Mouse (Mus musculus) cerebellum, adult 8-10 months (tissue): ENCODE measurements at regions not wholly inside any gene's neighbourhood (a gene's known extent, or its start where the extent isn't known, plus 50 kb on each side); places are given as distances from the start of the nearest gene placed in this dataset.
A peak's percentile ranks its signal among the peaks of the same experiment; 100 is the strongest.

Source experiments
- DNase-seq: peaks from one replicate; pipeline ENCODE4 v3.0.0; 2022

DNA sequence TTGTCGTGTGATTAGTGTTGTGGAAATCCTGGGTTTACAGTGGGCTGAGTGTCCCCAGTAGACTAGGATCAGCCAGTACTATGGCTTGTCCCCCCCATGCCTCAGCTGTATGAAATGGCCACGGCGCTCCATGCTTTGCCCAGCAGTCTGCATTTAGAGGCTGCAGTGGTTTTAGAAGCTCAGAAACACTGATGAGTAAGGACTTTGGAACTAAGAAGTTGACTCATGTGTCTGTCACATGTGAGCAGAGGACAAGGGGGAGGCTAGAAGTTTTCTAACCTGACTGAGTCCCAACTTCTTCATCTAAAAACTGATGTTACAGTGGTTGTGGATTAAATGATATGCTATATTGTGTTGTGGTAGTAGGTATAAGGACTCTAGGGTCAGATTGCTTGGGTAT is 371.5 kb downstream of the Bckdhb start:
- no peak for DNase-seq

DNA sequence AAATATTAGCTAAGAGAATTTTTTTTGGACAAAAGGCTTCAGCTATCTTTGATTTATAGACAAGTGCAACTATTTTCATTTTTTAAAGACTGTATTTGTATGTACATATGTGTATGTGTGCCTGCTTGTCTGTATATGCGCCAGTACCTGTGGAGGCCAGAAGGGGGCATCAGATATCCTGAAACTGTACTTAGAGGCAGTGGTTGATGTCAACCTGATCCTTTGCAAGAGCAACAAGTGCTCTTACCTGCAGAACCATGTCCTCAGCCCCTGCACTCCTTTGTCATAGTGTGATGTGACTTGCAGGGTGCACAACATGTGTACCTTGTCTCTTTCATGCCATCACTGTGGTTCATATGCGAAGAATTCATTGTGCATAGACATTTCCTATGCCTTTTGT is 379.5 kb downstream of the Bckdhb start:
- DNase-seq, result no peak

DNA sequence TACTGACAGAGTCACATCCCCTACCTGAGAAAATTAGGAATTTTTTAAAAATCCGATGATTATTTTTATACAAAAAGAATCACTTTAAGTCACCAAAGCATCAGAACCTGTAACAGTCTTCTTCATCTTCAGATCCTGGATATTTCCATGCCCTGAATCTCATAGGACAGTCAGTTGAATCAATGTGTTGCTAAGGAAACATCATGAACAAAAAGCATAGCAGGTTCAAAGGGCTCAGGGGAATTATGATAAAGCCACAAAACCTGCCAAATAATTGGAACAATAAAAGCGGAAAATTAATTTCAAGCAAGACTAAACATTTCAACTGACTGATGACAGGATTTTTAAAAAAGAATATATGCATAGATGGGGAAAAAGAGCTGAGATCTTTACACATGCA is 393.9 kb downstream of the Bckdhb start:
- DNase-seq, result no peak

GRCm38 (mm10) chr9:84319338-84319737 is 394.4 kb downstream of the Bckdhb start:
- DNase-seq, result no peak

GRCm38 (mm10) chr9:84323145-84323544 is 398.2 kb downstream of the Bckdhb start:
- no peak for DNase-seq

DNA sequence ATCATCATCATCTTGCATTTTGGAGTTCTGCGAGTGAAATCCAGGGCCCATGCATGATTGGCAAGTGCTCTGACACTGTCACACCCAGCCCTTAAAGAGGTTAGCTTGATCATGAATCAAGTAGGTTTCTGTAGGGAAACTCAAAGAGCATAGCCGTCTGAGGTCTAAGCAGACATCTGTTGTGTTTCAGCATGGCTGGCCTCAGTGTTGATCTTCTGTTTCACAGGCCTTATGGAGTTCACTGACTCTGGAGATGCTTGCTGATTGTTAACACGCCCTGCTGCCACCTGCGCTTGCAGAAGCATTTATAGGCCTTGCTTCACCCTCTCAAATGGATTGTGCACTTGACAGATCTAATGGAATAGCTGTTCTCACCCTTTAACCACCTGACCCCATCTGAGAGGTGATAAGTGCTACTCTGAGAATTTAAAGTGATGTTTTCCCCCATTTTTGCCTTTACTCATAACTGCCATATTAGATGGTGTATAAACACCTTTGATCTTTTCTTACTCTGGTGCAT is 406.2 kb downstream of the Bckdhb start:
- DNase-seq, result no peak

- DNase-seq, result peak; percentile 49
Measured at GRCm38 (mm10) chr9:84343435-84344095, 418.6 kb downstream of the Bckdhb start.

GRCm38 (mm10) chr9:84350223-84350622 is 425.3 kb downstream of the Bckdhb start:
- DNase-seq, result no peak

- no peak for DNase-seq
Measured at GRCm38 (mm10) chr9:84354409-84354808, 429.5 kb downstream of the Bckdhb start.

- DNase-seq, result no peak
Measured at GRCm38 (mm10) chr9:84356167-84356566, 431.2 kb downstream of the Bckdhb start.

DNA sequence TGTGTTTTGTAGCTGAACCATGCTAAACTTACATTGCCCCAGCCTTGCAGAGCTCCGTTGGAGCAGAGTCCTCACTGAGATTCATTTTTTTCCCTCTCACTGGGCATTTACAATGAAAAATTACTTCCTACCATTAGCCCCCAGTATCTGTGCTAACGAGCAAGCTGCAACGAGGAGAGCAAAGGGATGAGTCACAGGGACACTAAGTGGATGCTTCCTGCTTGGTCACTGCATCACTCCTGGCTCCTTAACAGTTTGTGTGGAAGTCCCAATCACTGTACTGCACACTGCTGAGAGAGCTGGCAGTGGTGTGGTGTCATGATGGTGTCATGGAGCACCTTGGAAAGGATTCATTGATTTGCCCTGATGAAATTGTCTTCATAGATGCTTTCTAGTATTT is 434.9 kb downstream of the Bckdhb start:
- no peak for DNase-seq

- DNase-seq, result no peak
Measured at GRCm38 (mm10) chr9:84360484-84360883, 435.5 kb downstream of the Bckdhb start.

DNA sequence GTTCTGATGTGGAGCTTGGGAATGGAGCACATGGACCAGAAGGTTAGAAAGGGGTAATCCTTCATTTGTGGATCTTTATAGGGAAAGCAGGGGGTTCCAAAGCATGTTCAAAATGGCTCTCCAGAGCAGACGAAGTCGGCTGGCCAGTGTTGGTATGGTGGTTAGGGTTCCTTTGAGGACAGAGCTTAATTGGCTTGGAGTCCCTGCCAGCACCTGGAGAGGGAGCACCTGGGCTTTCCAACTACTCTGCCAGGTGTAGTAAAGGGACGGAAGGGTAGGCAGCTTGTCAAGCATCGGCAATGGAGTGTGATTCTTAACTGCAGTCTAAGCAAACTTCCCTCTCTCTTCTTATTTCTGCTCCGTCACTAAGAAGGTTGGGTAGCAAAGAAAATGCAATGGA is 438.5 kb downstream of the Bckdhb start:
- DNase-seq, result peak; percentile 8

DNA sequence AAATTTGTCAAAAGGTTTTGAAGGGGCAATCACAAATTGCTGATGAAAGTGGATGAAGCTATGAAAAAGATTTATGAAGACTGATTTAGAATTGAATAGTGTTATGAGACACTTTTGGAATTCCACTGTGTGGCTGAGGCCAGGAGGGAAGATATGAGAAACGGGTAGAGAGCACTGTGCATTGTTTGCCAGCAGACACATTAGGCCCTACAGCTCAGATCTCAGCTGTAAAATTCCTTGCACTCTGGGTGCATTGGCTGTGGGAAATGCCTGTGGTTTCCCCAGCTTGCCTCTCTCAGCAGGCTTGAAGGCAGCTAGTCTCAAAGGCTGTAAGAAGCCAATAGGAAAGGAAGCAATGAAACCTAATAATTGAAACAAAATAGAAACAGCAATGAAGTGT is 444.3 kb downstream of the Bckdhb start:
- no peak for DNase-seq

- DNase-seq, result no peak
Measured at GRCm38 (mm10) chr9:84370260-84370659, 445.3 kb downstream of the Bckdhb start.

- no peak for DNase-seq
Measured at GRCm38 (mm10) chr9:84375746-84376145, 450.8 kb downstream of the Bckdhb start.

DNA sequence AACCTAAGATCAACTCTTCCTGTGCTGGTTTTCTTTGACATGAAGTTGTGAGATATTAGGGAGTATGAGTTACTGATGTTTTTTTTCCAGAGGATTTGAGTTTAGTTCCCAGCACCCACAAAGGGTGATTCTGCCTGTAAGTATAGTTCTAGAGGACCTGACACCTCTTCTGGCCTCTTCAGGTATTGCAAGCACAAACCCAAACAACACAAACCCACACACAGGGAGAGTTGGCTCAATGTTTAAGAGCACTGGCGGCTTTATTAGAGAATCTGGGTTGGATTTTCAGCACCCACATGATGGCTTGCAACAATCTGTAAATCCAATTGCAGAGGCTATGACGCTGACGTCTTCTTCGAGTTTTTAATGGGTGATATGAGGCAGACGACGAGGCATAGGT is 451.7 kb downstream of the Bckdhb start:
- DNase-seq, result no peak

DNA sequence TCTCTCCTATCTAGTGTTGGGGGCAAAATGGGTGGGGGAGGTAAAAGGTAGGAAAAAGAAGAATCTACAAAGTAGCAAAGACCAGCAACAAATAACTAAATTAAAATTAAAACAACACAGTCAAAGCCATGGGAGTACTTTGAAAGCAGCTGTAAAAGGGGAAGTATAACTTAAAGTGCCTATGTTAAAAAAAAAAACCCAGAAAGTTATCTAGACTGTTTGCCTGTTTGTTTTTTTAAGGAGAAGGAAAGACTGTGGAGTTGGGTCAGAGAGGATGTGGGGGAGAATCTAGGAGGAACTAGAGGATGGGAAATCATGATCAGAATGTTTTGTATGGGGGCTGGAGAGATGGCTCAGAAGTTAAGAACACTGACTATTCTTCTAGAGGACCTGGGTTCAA is 457.0 kb downstream of the Bckdhb start:
- DNase-seq, result no peak

DNA sequence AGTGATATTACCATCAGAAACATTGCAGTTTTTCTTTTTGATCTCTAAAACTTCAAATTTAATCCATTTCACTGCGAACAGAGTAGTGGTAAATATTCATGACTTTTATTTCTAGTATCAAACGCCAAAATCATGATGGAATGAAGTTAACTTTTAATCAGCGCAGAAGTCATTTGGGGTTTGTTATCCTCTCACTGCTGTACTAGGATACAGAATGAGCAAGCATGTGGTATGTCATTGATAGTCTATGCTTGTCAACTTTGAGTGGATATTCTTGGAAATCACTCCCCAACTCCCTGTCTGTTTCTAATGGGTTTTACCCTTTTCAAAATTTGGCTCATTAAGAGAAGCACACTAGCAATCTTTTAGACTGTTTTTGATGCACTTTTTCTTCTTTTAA is 464.9 kb downstream of the Bckdhb start:
- DNase-seq, result no peak

GRCm38 (mm10) chr9:84394536-84395314 is 469.8 kb downstream of the Bckdhb start:
- no peak for DNase-seq

GRCm38 (mm10) chr9:84399481-84399880 is 474.5 kb downstream of the Bckdhb start:
- DNase-seq, result no peak

DNA sequence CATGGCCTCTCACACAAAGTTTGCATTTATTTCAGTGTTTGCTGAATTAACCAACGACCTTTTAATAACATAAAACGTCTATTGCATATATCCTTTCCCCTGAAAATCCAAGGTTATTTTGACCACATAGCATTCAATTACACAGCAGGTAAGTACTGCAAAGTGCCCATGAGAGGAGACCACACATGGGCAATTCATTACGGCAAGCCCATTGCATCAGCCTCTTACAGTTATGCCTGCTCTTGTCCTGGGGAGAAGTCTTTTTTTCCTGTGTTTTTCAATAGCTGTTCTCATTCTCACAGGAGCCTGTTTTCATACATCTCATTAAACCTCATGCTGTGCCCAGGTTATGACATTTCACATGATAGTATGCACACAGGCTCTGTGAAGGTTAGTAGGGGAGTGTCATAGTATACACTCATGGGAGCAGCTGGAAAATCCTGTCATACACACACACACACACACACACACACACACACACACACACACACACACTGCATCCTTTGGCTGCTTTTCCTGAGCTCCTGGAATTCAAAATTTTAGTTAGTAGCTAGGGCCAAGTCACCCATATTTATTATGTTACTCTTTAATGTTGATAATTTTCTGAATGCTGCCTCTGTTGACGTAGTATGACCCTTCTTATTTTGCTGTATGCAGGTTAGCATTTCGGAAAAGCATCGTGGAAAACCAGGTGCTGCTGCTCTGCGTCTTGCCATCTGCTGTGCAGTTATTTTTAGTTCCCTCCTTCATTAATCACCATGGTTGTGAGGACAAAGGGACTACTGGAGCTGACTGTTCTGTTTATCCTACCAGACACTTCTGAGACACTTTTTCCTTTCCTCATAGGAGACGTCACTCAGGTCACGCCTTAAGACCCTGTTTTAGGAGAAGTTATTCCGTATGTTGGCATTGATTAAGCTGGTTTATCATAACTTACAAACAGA is 483.6 kb downstream of the Bckdhb start:
- peak; percentile 48 for DNase-seq
